Mouse (Mus musculus) spleen, adult 2 months (tissue): Measurements from ENCODE around the gene Blnk. TPM values are rescaled to one million over a fixed set of nuclear protein-coding genes. Genes with fewer than 3 reads are reported as not detected.

Source experiments
- DNase-seq, 2 experiments: peaks; one replicate each; pipeline versions ENCODE4 v3.0.0 to v3.0.0-alpha.2; 2012 to 2021; ENCODE audit warnings: low spot score in 2 of 2, low read depth in 1 of 2
- H3K27ac ChIP-seq: fragments of 200-500 bp; 2 replicates; pipeline ENCODE4 v1.5.1; 2012; ENCODE audit warnings: low read length, inconsistent platforms; ENCODE audit not compliant: insufficient read depth
- H3K27me3 ChIP-seq: fragments of 200-500 bp; 2 replicates; pipeline ENCODE4 v1.6.1; 2012; ENCODE audit warnings: mild to moderate bottlenecking, moderate library complexity, low read length, inconsistent platforms; ENCODE audit not compliant: control insufficient read depth, insufficient read depth
- H3K36me3 ChIP-seq: fragments of 200-500 bp; 2 replicates; pipeline ENCODE4 v1.6.1; 2012; ENCODE audit warnings: mild to moderate bottlenecking, low read length, inconsistent platforms; ENCODE audit not compliant: control insufficient read depth, insufficient read depth
- H3K4me1 ChIP-seq: fragments of 200-500 bp; 2 replicates; pipeline ENCODE4 v1.6.1; 2011; ENCODE audit warnings: inconsistent platforms; ENCODE audit not compliant: control insufficient read depth, insufficient read depth, insufficient read length
- H3K4me3 ChIP-seq: fragments of 200-500 bp; 2 replicates; pipeline ENCODE4 v1.5.1; 2011; ENCODE audit warnings: mild to moderate bottlenecking, inconsistent platforms; ENCODE audit not compliant: insufficient read depth, insufficient read length; ENCODE audit errors: extremely low read depth
- CTCF ChIP-seq: fragments of 200-500 bp; IDR thresholded peaks from 2 replicates; pipeline ENCODE4 v1.5.1; 2011; ENCODE audit warnings: mild to moderate bottlenecking, inconsistent platforms; ENCODE audit not compliant: insufficient read depth, insufficient read length, insufficient replicate concordance; ENCODE audit errors: extremely low read depth
- POLR2A ChIP-seq: fragments of 200-500 bp; IDR thresholded peaks from 2 replicates; pipeline ENCODE4 v1.6.1; 2011; ENCODE audit warnings: low read depth, low read length, inconsistent platforms
- WGBS: fragments of 180-500 bp; shearing (Covaris S2); methylation state at CpG from one replicate; pipeline ENCODE4 v1.1.7; 2018; 5-methylcytosine and 5-hydroxymethylcytosine counted together
- polyA plus RNA-seq: library from polyadenylated mRNA; depleted of rRNA; stranded (reverse); fragments of >200 nt; gene quantifications from 2 replicates; pipeline ENCODE4 v1.2.3, GENCODE M21; 2012

Blnk gene
- polyA plus RNA-seq, 1 experiment, result 54.3 TPM

GRCm38 (mm10) chr19:41014003-41014402 is 19.7 kb upstream of the Blnk start:
- no peak for DNase-seq
- WGBS, result 19% methylated on average over 9 of the region's 9 CpGs
- no peaks in the 10 kb centered on the region for H3K27me3 ChIP-seq
- H3K4me1 ChIP-seq, result peaks cover 17% of the 10 kb centered on the region; the same call in 1 of the 2 replicates
- no peak overlapping the region for H3K4me3 ChIP-seq
- H3K27ac ChIP-seq, result no peak overlapping the region
- no peaks in the 10 kb centered on the region for H3K36me3 ChIP-seq
- TF ChIP-seq CTCF (no peak), POLR2A (no peak)

- no peak overlapping the region for H3K27ac ChIP-seq
- WGBS, result 33% methylated on average over 5 of the region's 5 CpGs
Measured at GRCm38 (mm10) chr19:41013591-41013990, 19.3 kb upstream of the Blnk start.

GRCm38 (mm10) chr19:41011676-41012075 is 17.3 kb upstream of the Blnk start:
- WGBS, result 56% methylated on average over 5 of the region's 5 CpGs
- no peak overlapping the region for H3K27ac ChIP-seq
- H3K27me3 ChIP-seq, result no peaks in the 10 kb centered on the region
- H3K4me1 ChIP-seq, result peaks cover 17% of the 10 kb centered on the region; the same call in 1 of the 2 replicates
- no peak overlapping the region for H3K4me3 ChIP-seq
- DNase-seq, result no peak
- no peak for TF ChIP-seq POLR2A
- no peak for TF ChIP-seq CTCF
- H3K36me3 ChIP-seq, result no peaks in the 10 kb centered on the region

More at GRCm38 (mm10) chr19:41013591-41013990, 19.3 kb upstream of the Blnk start:
- Histone ChIP-seq H3K36me3 (no peaks in the 10 kb centered on the region), H3K27me3 (no peaks in the 10 kb centered on the region), H3K4me3 (no peak overlapping the region), H3K4me1 (peaks cover 17% of the 10 kb centered on the region; the same call in 1 of the 2 replicates)
- DNase-seq, result no peak
- TF ChIP-seq POLR2A (no peak), CTCF (no peak)

GRCm38 (mm10) chr19:41008674-41009395 is 14.5 kb upstream of the Blnk start:
- no peak for DNase-seq
- Histone ChIP-seq H3K27ac (no peak overlapping the region), H3K4me3 (no peak overlapping the region), H3K27me3 (no peaks in the 10 kb centered on the region), H3K36me3 (no peaks in the 10 kb centered on the region), H3K4me1 (peaks cover 13% of the 10 kb centered on the region; the same call in 1 of the 2 replicates)
- 69% methylated on average over 5 of the region's 5 CpGs for WGBS
- no peak for TF ChIP-seq CTCF

GRCm38 (mm10) chr19:41007733-41008132 is 13.4 kb upstream of the Blnk start:
- Histone ChIP-seq H3K27me3 (no peaks in the 10 kb centered on the region), H3K4me1 (peaks cover 8% of the 10 kb centered on the region; the same call in 1 of the 2 replicates), H3K4me3 (no peak overlapping the region), H3K36me3 (no peaks in the 10 kb centered on the region), H3K27ac (no peak overlapping the region)
- TF ChIP-seq POLR2A (no peak), CTCF (no peak)
- no peak for DNase-seq
- 60% methylated on average over 4 of the region's 4 CpGs for WGBS

- Histone ChIP-seq H3K4me1 (peaks cover 8% of the 10 kb centered on the region; the same call in 1 of the 2 replicates), H3K4me3 (no peak overlapping the region), H3K36me3 (no peaks in the 10 kb centered on the region), H3K27ac (no peak overlapping the region), H3K27me3 (no peaks in the 10 kb centered on the region)
- no peak for TF ChIP-seq POLR2A
- TF ChIP-seq CTCF, result no peak
- 55% methylated on average over 6 of the region's 6 CpGs for WGBS
- DNase-seq, result no peak
Measured at GRCm38 (mm10) chr19:41007326-41007725, 13.0 kb upstream of the Blnk start.

- Histone ChIP-seq H3K4me1 (peaks cover 5% of the 10 kb centered on the region; the same call in 1 of the 2 replicates), H3K4me3 (no peak overlapping the region), H3K27ac (no peak overlapping the region), H3K36me3 (no peaks in the 10 kb centered on the region), H3K27me3 (no peaks in the 10 kb centered on the region)
- WGBS, result 93% methylated on average over 4 of the region's 4 CpGs
- no peak for TF ChIP-seq POLR2A
- TF ChIP-seq CTCF, result no peak
- no peak for DNase-seq
Measured at GRCm38 (mm10) chr19:41006621-41007020, 12.3 kb upstream of the Blnk start.
